Mouse (Mus musculus) mature B cell (primary cell): ENCODE data around the gene F11r.

Source experiments
- in situ Hi-C: fragments of 300-500 bp; cut with MboI; formaldehyde crosslinking; loops from 2 replicates; pipeline ENCODE4 v1.14.3; 2019

Gene F11r

DNA sequence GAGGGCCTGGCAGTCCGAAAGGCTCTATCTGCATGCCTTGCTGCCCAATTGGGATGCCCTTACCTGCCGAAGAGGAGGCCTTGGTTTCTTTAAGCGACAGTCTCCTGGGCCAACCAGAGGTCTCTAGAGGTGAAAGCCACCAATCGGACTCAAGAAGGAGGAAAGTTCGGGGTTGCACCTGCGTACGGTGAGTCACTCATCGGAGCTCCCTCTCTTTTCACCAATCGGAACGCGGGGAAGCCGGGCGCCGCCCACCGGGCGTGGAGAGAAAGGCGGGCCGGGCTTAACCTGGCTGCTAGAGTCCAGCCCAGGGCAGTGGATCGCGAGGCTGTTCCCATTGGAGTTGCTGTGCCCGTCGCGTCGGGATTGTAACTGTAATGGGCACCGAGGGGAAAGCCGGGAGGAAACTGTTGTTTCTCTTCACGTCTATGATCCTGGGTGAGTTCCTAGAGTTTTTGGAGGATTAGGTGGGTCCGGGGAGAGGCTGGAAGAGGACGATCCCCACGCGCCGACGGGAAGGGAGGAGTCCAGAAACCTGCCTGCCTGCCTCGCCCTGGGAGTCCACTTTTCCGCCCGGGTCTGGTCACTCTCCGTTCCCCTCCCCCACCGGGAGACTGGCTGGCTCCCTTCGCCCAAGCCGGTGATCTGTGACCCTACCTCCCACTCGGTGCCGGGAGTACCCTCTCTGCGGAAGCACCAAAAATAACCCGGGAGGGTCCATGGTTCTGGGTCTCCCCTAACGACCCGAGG, at the start of gene F11r:
TSS of gene F11r (plus strand) at position 272 of the 750 bp plus-strand sequence.
- in situ Hi-C loops = no loop called here

- in situ Hi-C loops = no loop called here
These were observed 48.8 kb upstream of the F11r start, which contains the start of gene Arhgap30 for GRCm38 (mm10) chr1:171388376-171389102. Gene Arhgap30, plus strand, starts transcription at chr1:171388954.

GRCm38 (mm10) chr1:171390101-171390500, 47.2 kb upstream of the F11r start:
- in situ Hi-C loops = no loop called here

DNA sequence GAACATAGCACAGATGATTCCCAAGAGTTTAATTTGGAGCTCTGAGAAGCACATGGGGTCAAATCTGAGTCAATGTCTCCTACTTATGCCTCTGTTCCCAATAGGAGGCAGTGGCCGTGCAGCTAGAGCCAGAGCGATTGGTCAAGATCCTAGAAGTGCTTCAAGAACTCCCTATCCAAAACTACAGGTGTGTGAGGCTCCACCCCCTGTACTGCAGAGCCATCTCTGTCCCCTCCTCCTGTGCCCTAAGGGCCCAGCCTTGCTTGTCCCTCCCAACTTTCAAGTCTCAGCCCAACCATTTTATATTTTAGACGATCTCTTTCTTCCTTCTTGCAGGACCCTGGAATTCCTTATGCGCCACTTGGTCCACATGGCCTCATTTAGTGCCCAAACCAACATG, 35.5 kb upstream of the F11r start:
- in situ Hi-C loops = no loop called here

- in situ Hi-C loops = no loop called here
These were observed 34.3 kb upstream of the F11r start for GRCm38 (mm10) chr1:171402991-171403390.

GRCm38 (mm10) chr1:171407263-171407662, 30.1 kb upstream of the F11r start:
- in situ Hi-C loops = no loop called here

- in situ Hi-C loops = no loop called here
These were observed 27.1 kb upstream of the F11r start for GRCm38 (mm10) chr1:171410231-171410630.

DNA sequence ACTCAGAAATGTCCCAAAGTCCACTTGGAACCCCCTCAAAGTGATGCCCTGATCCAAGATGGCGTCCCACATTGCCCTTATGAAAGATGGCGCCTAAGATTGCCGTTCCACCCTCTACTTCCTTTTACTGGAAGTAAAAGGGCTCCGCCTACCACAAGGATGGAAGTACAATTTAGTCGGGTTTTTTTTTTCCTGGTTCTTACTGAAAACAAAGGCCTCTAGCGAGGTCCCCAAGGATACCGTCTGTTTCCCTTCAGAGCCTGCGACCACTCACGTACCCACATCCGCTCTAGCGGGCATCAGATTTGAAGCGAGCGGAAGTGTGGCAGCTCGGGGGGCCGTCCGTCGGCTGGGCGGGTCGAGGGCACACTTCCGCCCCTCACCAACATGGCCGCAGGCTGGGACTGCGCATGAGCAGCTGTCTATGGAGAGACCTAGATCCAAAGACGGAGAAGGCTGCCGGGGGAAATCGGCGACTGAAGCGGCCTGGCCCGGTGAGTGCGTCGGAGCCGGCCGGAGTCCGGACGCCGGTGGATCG, 26.3 kb upstream of the F11r start, which contains the start of gene Usf1:
TSS of gene Usf1 (plus strand) at position 367 of the 538 bp plus-strand sequence.
- in situ Hi-C loops = no loop called here

- in situ Hi-C loops = no loop called here
These were observed 25.8 kb upstream of the F11r start for GRCm38 (mm10) chr1:171411492-171411941.

- in situ Hi-C loops = no loop called here
These were observed 25.3 kb upstream of the F11r start for GRCm38 (mm10) chr1:171412001-171412441.

- in situ Hi-C loops = no loop called here
These were observed 24.9 kb upstream of the F11r start for GRCm38 (mm10) chr1:171412446-171412845.

- in situ Hi-C loops = no loop called here
These were observed 23.7 kb upstream of the F11r start for GRCm38 (mm10) chr1:171413608-171414007.

DNA sequence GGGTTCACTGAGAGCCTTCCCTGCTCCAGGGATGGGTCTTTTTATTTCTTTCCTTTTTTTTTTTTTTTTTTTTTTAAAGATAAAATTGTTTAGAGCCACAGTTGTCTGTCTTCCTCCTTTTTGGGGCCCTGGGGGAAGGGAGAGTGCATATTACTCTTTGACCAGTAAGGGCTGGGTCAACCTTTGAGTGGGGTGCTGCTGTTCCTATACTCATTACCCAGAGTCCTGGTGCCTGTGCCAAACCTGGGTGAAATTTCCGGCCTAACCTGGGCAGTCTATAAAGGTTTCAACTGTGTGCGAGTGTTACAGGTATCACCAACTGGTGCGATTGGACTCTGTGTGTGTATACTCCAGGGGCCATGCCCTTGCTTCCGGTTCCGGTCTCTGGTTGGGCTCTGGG, 18.7 kb upstream of the F11r start, which contains the start of gene Tstd1:
TSS of gene Tstd1 (plus strand) at position 213 of the 400 bp plus-strand sequence.
- in situ Hi-C loops = no loop called here

- in situ Hi-C loops = no loop called here
These were observed 17.9 kb upstream of the F11r start for GRCm38 (mm10) chr1:171419291-171419882.

DNA sequence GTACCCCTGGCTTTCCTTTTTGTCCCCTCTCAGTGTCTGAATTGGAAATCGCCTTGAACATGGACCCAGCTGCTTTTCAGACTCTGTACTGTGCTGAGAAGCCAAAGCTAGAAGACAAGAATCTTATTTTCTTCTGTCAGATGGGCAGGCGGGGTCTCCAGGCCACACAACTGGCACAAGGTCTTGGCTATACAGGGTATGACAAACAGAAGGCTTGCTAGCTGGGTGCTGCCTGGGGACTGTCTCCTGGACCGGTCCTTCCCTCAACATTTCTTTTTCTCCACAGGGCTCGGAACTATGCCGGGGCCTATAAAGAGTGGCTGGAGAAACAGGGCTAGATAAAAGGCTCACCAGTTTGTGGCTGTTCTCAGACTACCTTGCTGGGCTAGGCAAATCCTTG, 17.4 kb upstream of the F11r start:
- in situ Hi-C loops = no loop called here

- in situ Hi-C loops = no loop called here
These were observed 14.7 kb upstream of the F11r start for GRCm38 (mm10) chr1:171422504-171423095.

- in situ Hi-C loops = no loop called here
These were observed 12.7 kb upstream of the F11r start for GRCm38 (mm10) chr1:171424638-171425037.

DNA sequence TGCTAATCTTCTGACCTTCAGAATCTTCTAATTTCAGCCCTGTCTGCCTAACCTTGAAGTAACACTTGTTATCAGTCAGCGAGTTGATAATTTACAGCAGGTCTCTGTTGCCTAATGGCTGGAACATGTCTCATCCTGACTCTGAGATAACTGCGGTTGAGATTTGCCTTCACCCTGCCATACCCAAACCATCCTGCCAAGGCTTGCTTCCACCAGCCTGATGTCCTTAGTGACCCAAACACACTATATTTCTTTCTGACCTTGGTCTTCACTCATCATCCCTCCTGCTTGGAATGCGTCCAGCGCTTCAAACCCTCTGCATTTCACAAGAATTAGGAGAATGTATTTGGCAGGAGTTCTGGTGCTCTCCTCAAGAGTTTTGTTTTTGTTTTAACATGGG, 12.2 kb upstream of the F11r start:
- in situ Hi-C loops = no loop called here

DNA sequence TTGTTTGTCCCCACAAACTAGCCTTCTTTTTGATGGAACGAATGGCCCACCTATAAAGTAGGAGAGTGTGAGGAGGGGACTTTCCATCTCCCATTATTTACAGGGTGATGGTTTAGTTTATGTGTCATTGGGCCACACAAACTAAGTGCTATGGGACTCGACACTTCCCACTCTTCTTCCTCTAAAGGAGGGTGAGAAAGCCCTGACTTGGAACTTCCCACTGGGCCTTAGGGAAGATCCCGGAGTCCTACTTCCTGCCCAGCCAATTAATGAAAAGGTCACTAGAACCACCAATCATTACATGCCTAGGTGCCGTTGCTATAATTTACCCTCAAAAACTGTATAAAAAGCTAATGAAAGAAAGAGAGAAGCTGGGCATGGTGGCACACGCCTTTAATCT, 5.2 kb upstream of the F11r start:
- in situ Hi-C loops = no loop called here

DNA sequence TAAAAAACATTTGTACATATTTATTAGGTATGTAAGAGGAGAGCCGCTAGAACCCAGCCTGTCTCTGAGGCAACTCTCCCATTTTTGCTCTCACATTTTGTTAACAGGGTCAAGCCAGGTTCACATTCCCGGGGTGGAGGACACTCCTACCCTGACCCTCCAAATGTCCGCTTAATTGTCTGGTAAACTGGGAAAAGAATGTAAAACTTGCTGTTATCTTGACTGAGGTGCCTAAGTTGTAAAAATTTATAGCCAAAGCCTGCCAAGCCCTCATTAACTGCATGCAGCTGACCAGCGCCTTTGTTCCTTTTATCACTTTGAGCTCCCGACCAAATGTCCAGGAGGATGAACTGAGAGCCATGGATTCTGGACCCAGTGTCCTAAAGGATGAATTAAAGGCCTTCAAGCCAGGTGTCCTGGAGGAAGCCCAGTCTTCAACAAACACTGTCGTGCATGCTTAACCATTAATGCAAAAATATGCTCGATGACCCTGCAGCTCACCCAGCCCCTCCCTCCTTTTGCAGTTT, 2.0 kb upstream of the F11r start:
- in situ Hi-C loops = no loop called here

- in situ Hi-C loops = no loop called here
These were observed 1.4 kb upstream of the F11r start for GRCm38 (mm10) chr1:171435974-171436373.
